Mouse (Mus musculus): ENCODE measurements around the gene Cds2. TPM values are rescaled to one million over a fixed set of nuclear protein-coding genes. Genes with fewer than 3 reads are reported as not detected.
"Not testable (repeated sequence)": the region's sequence is repeated elsewhere in the genome, so short reads cannot be mapped to it uniquely, and the experiment has no call there.

The Cds2 gene
- polyA plus RNA-seq (2012; ENCODE audit: insufficient read depth, insufficient read length, missing spikeins), result 45.9 and 57.8 TPM in 2 replicates

DNA sequence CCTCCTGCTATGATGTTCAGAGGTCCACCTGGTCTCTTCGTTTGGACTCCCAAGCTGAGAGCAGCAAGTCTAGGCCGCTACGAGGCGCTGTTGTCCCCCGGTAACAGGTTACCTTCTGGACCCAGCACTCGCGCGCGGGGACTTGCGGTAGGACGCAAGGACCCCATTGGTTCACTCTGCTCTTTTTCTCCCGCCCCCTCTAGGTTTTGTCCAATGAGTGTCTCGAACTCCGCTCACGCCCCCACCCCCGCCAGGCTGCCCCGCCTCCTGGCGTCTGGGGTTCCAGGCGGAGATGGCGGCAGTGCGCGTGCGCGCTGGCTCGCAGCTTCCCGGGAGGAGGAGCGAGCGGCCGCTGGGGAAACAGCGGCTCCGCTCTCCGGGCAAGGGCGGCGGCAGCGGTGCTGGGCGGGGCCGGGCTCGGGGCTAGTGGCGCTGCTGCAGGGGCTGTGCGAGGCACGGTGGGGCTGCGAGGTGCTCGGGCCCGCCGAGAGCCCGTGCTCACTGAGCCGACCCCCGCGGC is at the start of gene Cds2:
Gene Cds2, plus strand, starts transcription at position 270 of the 520 bp plus-strand sequence.
- Histone ChIP-seq H3K27ac (ENCODE audit: insufficient read depth, low read depth, low read length) (peak within 1 kb of the TSS; percentile 21; the same call in 1 of the 2 replicates), H3K4me3 (ENCODE audit: insufficient read depth, low read length) (peak within 1 kb of the TSS; percentile 90), H3K4me1 (ENCODE audit: control insufficient read depth, insufficient read depth, low read length) (peaks cover 15% of the 10 kb centered on the region)
- TF ChIP-seq CTCF (IDR thresholded peaks at IDR 0.05; ENCODE audit: low read depth, low read length) (peak; percentile 84), POLR2A (IDR thresholded peaks at IDR 0.05; ENCODE audit: borderline replicate concordance, low read depth, low read length) (no peak)

DNA sequence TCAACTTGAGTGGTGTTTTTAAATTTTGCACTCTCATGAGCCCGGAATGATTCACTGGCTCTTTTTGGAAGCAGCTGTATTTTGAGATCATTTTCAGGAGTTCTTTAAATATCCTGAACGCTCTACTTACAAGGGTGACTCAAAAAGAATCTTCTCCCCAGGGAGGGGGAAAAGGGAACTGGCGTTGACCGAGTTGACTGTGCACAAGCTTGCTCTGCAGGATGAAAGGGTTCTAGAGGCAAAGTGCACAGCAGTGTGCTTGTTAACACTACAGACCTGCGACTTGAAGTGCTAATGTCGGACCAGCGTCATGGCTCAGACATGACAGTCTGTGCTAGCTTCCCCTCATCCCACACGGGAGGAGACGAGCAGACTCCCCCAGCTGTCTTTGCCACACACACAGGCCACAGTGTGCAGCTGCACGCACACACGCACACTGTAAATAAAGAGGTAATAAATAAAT is 41.3 kb upstream of the Cds2 start:
- H3K4me1 ChIP-seq (ENCODE audit: control insufficient read depth, insufficient read depth, low read length), result peaks cover 59% of the 10 kb centered on the region
- H3K4me3 ChIP-seq (ENCODE audit: insufficient read depth, low read length), result peak overlapping the region; percentile 28
- TF ChIP-seq CTCF (IDR thresholded peaks at IDR 0.05; ENCODE audit: low read depth, low read length), result 0 out of 2 replicates have a peak, but pooled peaks have one; percentile 8
- TF ChIP-seq POLR2A (IDR thresholded peaks at IDR 0.05; ENCODE audit: borderline replicate concordance, low read depth, low read length), result no peak
- H3K27ac ChIP-seq (ENCODE audit: insufficient read depth, low read depth, low read length), result peak overlapping the region; percentile 99

- TF ChIP-seq CTCF (IDR thresholded peaks at IDR 0.05; ENCODE audit: low read depth, low read length) (no peak), POLR2A (IDR thresholded peaks at IDR 0.05; ENCODE audit: borderline replicate concordance, low read depth, low read length) (no peak)
- Histone ChIP-seq H3K27ac (ENCODE audit: insufficient read depth, low read depth, low read length) (peak overlapping the region; percentile 100), H3K4me3 (ENCODE audit: insufficient read depth, low read length) (no peak overlapping the region), H3K4me1 (ENCODE audit: control insufficient read depth, insufficient read depth, low read length) (peaks cover 50% of the 10 kb centered on the region)
Observed at GRCm38 (mm10) chr2:132224359-132224758, 38.6 kb upstream of the Cds2 start.

DNA sequence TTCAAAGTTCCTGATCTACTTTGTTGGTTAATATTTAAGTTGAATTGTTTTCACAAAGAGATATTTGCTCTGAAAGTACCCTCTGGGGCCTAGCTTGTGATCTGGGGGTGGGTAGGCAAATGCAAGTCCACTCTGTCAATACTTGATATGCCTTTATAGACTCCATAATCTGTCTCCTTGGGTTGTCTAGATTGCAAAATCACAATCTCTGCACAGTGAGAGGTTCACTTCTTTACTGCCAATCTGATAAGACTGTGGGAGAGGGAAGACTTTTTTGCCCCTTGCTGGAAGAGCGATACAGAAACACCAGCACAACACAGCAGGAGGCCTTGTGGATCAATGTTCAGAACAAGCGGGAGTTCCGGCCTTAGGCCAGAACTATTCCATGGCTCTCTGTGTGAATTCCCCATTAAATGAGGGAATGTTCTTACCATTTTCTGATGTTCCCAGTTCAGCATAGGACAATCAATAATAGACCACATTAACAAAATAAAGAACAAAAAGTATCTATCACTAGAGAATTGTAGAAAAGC is 30.5 kb upstream of the Cds2 start:
- TF ChIP-seq POLR2A (IDR thresholded peaks at IDR 0.05; ENCODE audit: borderline replicate concordance, low read depth, low read length), result no peak
- TF ChIP-seq CTCF (IDR thresholded peaks at IDR 0.05; ENCODE audit: low read depth, low read length), result no peak
- no peak overlapping the region for H3K27ac ChIP-seq (ENCODE audit: insufficient read depth, low read depth, low read length)

DNA sequence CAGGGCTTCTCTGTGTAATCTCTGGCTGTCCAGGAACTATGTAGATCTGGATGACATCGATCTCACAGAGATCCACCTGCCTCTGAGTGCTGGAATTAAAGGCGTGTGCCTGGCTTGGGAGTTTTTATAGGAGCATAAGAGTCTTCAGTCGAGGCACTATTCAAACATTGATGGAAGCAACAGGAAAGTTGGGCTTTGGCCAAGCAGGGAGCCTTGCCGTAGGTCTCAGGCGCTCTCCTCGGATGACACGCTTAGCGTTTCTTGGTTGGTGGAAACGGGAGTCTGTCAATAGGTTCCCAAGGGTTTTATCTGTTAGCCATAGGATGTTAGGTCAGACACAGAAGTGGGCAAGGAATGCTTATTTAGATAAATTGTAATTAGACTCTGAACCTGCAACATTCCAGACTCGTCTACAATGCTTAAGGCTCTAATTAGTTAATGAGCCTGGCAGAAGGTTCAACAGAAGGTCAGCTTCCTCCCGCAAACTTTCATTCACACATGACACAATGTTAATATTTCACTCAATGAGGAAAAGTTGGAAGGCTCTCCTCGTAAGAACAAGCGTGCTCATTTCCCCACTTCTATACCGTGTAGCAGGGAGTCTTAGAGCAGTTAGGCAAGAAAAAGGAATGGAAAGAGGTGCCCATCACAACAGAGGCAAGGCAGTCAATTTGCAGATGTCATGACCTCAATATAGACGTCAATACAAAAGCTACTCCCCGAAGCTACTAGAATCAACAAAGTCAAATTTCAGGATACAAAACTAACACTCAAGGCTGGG is 28.8 kb upstream of the Cds2 start:
- TF ChIP-seq CTCF (IDR thresholded peaks at IDR 0.05; ENCODE audit: low read depth, low read length) (no peak), POLR2A (IDR thresholded peaks at IDR 0.05; ENCODE audit: borderline replicate concordance, low read depth, low read length) (no peak)
- no peak overlapping the region for H3K4me3 ChIP-seq (ENCODE audit: insufficient read depth, low read length)
- no peak overlapping the region for H3K27ac ChIP-seq (ENCODE audit: insufficient read depth, low read depth, low read length)
- peaks cover 31% of the 10 kb centered on the region for H3K4me1 ChIP-seq (ENCODE audit: control insufficient read depth, insufficient read depth, low read length)

More for the DNA sequence above, 30.5 kb upstream of the Cds2 start:
- peaks cover 32% of the 10 kb centered on the region for H3K4me1 ChIP-seq (ENCODE audit: control insufficient read depth, insufficient read depth, low read length)
- H3K4me3 ChIP-seq (ENCODE audit: insufficient read depth, low read length), result no peak overlapping the region

DNA sequence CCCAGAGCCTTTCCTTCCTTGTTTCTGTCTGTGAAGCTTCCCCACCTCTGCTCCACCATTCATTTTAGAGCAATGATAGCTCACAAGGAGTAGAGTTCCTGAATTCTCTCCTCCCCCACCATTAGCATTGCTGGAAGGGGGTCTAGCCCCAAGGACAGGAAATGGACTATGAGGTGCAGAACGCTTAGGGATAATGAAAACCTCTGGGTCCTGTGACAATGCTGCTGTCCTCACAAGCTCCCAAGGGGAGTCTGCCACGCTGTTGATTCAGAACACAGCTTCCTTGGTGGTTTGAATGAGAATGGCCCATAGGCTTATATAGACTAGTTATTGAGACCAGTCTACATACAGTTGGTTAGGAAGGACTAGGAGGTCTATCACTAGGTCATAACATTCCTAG is 27.7 kb upstream of the Cds2 start:
- peaks cover 22% of the 10 kb centered on the region for H3K4me1 ChIP-seq (ENCODE audit: control insufficient read depth, insufficient read depth, low read length)
- no peak overlapping the region for H3K27ac ChIP-seq (ENCODE audit: insufficient read depth, low read depth, low read length)
- no peak overlapping the region for H3K4me3 ChIP-seq (ENCODE audit: insufficient read depth, low read length)
- no peak for TF ChIP-seq POLR2A (IDR thresholded peaks at IDR 0.05; ENCODE audit: borderline replicate concordance, low read depth, low read length)
- no peak for TF ChIP-seq CTCF (IDR thresholded peaks at IDR 0.05; ENCODE audit: low read depth, low read length)

DNA sequence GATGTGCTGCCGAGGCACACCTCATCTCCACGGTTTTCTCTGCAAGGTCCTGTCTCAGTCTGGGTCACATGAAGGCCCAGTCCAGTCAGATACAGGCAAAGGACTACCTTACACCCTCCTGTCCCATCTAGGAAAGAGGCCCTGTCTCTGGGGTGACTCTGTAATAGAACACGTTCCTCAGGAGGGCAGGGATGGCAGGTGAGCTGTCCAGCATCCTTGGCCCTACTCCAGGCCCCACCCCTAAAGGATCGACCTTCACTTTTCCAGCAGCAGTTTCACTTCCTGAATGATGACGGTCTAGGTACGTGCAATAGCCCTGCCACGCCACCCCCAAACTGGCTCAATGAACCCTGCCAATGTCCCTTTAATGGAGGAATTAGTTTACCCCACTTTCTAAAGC is 27.0 kb upstream of the Cds2 start:
- TF ChIP-seq CTCF (IDR thresholded peaks at IDR 0.05; ENCODE audit: low read depth, low read length) (no peak), POLR2A (IDR thresholded peaks at IDR 0.05; ENCODE audit: borderline replicate concordance, low read depth, low read length) (no peak)
- no peak overlapping the region for H3K4me3 ChIP-seq (ENCODE audit: insufficient read depth, low read length)
- peaks cover 20% of the 10 kb centered on the region for H3K4me1 ChIP-seq (ENCODE audit: control insufficient read depth, insufficient read depth, low read length)
- H3K27ac ChIP-seq (ENCODE audit: insufficient read depth, low read depth, low read length), result no peak overlapping the region

- H3K4me1 ChIP-seq (ENCODE audit: control insufficient read depth, insufficient read depth, low read length), result peaks cover 18% of the 10 kb centered on the region
- not testable (repeated sequence) for H3K4me3 ChIP-seq (ENCODE audit: insufficient read depth, low read length); H3K27ac ChIP-seq (ENCODE audit: insufficient read depth, low read depth, low read length)
Observed at GRCm38 (mm10) chr2:132239434-132239833, 23.5 kb upstream of the Cds2 start.

DNA sequence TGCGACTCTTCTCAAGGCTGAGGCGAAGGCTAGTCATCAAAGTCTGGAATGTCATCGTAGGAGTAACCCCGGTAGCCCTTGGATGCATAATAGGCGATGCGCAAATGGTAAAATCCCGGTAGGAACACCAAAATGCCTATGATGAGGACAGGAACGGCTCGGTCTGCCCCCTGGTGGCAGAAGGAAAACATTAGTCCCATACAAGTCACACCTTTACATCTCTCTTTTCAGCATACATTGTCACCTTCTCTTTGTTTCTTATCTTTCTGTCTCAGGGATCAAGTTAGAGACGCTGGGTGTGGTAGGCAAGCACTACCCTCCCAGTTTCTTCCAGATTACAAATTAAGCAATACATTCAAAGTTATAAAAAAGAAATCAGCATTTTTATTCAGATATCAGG is 22.5 kb upstream of the Cds2 start:
- TF ChIP-seq CTCF (IDR thresholded peaks at IDR 0.05; ENCODE audit: low read depth, low read length), result peak; percentile 45; the same call in 1 of the 2 replicates
- H3K4me1 ChIP-seq (ENCODE audit: control insufficient read depth, insufficient read depth, low read length); H3K4me3 ChIP-seq (ENCODE audit: insufficient read depth, low read length); H3K27ac ChIP-seq (ENCODE audit: insufficient read depth, low read depth, low read length): not testable (repeated sequence)

DNA sequence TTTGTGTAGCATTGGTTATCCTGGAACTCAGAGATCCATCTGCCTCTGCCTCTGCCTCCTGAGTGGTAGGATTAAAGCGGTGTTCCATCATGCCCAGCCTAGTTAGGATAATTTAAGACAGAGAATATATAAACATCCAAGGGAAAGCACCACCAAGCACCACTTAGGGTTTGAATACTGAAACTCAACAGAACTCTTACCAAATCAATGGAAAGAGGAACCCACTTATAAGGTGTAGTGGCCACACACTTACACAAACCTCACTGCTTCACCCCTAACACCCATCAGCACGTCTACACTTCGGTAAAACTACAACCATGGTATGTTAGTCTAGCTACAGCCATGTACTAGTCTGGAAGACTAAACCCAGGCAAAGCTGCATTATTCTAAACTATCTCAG is 19.6 kb upstream of the Cds2 start:
- no peak for TF ChIP-seq POLR2A (IDR thresholded peaks at IDR 0.05; ENCODE audit: borderline replicate concordance, low read depth, low read length)
- no peak for TF ChIP-seq CTCF (IDR thresholded peaks at IDR 0.05; ENCODE audit: low read depth, low read length)
- Histone ChIP-seq H3K4me3 (ENCODE audit: insufficient read depth, low read length) (no peak overlapping the region), H3K27ac (ENCODE audit: insufficient read depth, low read depth, low read length) (no peak overlapping the region), H3K4me1 (ENCODE audit: control insufficient read depth, insufficient read depth, low read length) (peaks cover 18% of the 10 kb centered on the region)

Measured in bone marrow macrophage, adult 2 months (primary cell).